Mouse (Mus musculus): Measurements from ENCODE around the gene Zbtb8b. TPM values are rescaled to one million over a fixed set of nuclear protein-coding genes. Genes with fewer than 3 reads are reported as not detected.
"Not testable (repeated sequence)": the region's sequence is repeated elsewhere in the genome, so short reads cannot be mapped to it uniquely, and the experiment has no call there.

Gene Zbtb8b
- 14.2 and 15.8 TPM in 2 replicates for polyA plus RNA-seq (2015; fragmentation: Nextera tagmentation; extraction: Ambion mirVana)

GRCm38 (mm10) chr4:129440340-129441063 is at the start of gene Zbtb8b:
Zbtb8b (minus strand) TSS chr4:129440853.
- peaks cover 33% of the 10 kb centered on the region for H3K27me3 ChIP-seq (replicated peaks)
- H3K9ac ChIP-seq (replicated peaks), result peak within 1 kb of the TSS; percentile 69
- H3K4me3 ChIP-seq (replicated peaks), result peak within 1 kb of the TSS; percentile 70
- ATAC-seq (ENCODE audit: low FRiP score), result peak; percentile 100
- H3K4me2 ChIP-seq, result peak within 1 kb of the TSS; percentile 83
- no peaks in the 10 kb centered on the region for H3K9me3 ChIP-seq (replicated peaks)
- H3K27ac ChIP-seq (replicated peaks), result no peak within 1 kb of the TSS
- 2% methylated on average over 33 of the region's 33 CpGs for WGBS
- no peaks in the 10 kb centered on the region for H3K36me3 ChIP-seq
- peaks cover 19% of the 10 kb centered on the region; the same call in 1 of the 2 replicates for H3K4me1 ChIP-seq

GRCm38 (mm10) chr4:129481090-129481489 is 40.4 kb upstream of the Zbtb8b start:
- H3K36me3 ChIP-seq, result peaks cover 82% of the 10 kb centered on the region
- no peak overlapping the region for H3K4me3 ChIP-seq (replicated peaks)
- H3K9me3 ChIP-seq (replicated peaks), result no peaks in the 10 kb centered on the region
- no peak for ATAC-seq (ENCODE audit: low FRiP score)
- 93% methylated on average over 1 of the region's 1 CpGs for WGBS
- H3K27ac ChIP-seq (replicated peaks), result no peak overlapping the region
- H3K4me2 ChIP-seq, result no peak overlapping the region
- H3K9ac ChIP-seq (replicated peaks), result no peak overlapping the region
- H3K4me1 ChIP-seq, result no peaks in the 10 kb centered on the region
- H3K27me3 ChIP-seq (replicated peaks), result no peaks in the 10 kb centered on the region

- Histone ChIP-seq H3K4me1 (no peaks in the 10 kb centered on the region), H3K4me3 (replicated peaks) (no peak overlapping the region), H3K27me3 (replicated peaks) (no peaks in the 10 kb centered on the region), H3K36me3 (peaks cover 80% of the 10 kb centered on the region), H3K4me2 (no peak overlapping the region), H3K9ac (replicated peaks) (no peak overlapping the region), H3K27ac (replicated peaks) (no peak overlapping the region), H3K9me3 (replicated peaks) (no peaks in the 10 kb centered on the region)
- WGBS, result 100% methylated on average over 3 of the region's 3 CpGs
- no peak for ATAC-seq (ENCODE audit: low FRiP score)
Measured at GRCm38 (mm10) chr4:129479863-129480262, 39.2 kb upstream of the Zbtb8b start.

- H3K9ac ChIP-seq (replicated peaks), result no peak overlapping the region
- ATAC-seq (ENCODE audit: low FRiP score), result no peak
- no peaks in the 10 kb centered on the region for H3K9me3 ChIP-seq (replicated peaks)
- 91% methylated on average over 11 of the region's 11 CpGs for WGBS
- H3K36me3 ChIP-seq, result peaks cover 83% of the 10 kb centered on the region
- no peak overlapping the region for H3K27ac ChIP-seq (replicated peaks)
- H3K27me3 ChIP-seq (replicated peaks), result no peaks in the 10 kb centered on the region
- no peak overlapping the region for H3K4me3 ChIP-seq (replicated peaks)
- H3K4me1 ChIP-seq, result no peaks in the 10 kb centered on the region
- H3K4me2 ChIP-seq, result no peak overlapping the region
Measured at GRCm38 (mm10) chr4:129476047-129476446, 35.4 kb upstream of the Zbtb8b start.

- no peak overlapping the region for H3K9ac ChIP-seq (replicated peaks)
- no peaks in the 10 kb centered on the region for H3K9me3 ChIP-seq (replicated peaks)
- no peak overlapping the region for H3K27ac ChIP-seq (replicated peaks)
- no peak overlapping the region for H3K4me2 ChIP-seq
- H3K4me1 ChIP-seq, result peaks cover 16% of the 10 kb centered on the region
- no peak for ATAC-seq (ENCODE audit: low FRiP score)
- H3K27me3 ChIP-seq (replicated peaks), result no peaks in the 10 kb centered on the region
- H3K4me3 ChIP-seq (replicated peaks), result no peak overlapping the region
- H3K36me3 ChIP-seq, result peaks cover 56% of the 10 kb centered on the region
- WGBS, result 91% methylated on average over 4 of the region's 4 CpGs
Measured at GRCm38 (mm10) chr4:129464286-129464815, 23.7 kb upstream of the Zbtb8b start.

- Histone ChIP-seq H3K27ac (replicated peaks) (no peak overlapping the region), H3K36me3 (peaks cover 47% of the 10 kb centered on the region), H3K4me2 (no peak overlapping the region), H3K4me1 (peaks cover 16% of the 10 kb centered on the region), H3K4me3 (replicated peaks) (no peak overlapping the region), H3K27me3 (replicated peaks) (no peaks in the 10 kb centered on the region), H3K9ac (replicated peaks) (no peak overlapping the region), H3K9me3 (replicated peaks) (no peaks in the 10 kb centered on the region)
- WGBS, result 89% methylated on average over 24 of the region's 24 CpGs
- ATAC-seq (ENCODE audit: low FRiP score), result no peak
Measured at GRCm38 (mm10) chr4:129463097-129464059, 22.7 kb upstream of the Zbtb8b start.

- Histone ChIP-seq H3K4me3 (replicated peaks) (peak overlapping the region; percentile 98), H3K9ac (replicated peaks) (peak overlapping the region; percentile 84), H3K27me3 (replicated peaks) (no peaks in the 10 kb centered on the region), H3K9me3 (replicated peaks) (no peaks in the 10 kb centered on the region), H3K36me3 (peaks cover 34% of the 10 kb centered on the region), H3K4me2 (peak overlapping the region; percentile 81), H3K27ac (replicated peaks) (peak overlapping the region; percentile 77), H3K4me1 (peaks cover 16% of the 10 kb centered on the region)
- no peak for ATAC-seq (ENCODE audit: low FRiP score)
- WGBS, result 38% methylated on average over 3 of the region's 3 CpGs
Measured at GRCm38 (mm10) chr4:129462118-129462517, 21.5 kb upstream of the Zbtb8b start.

GRCm38 (mm10) chr4:129461183-129461960 is 20.7 kb upstream of the Zbtb8b start, which contains the start of gene Bsdc1:
Bsdc1 (plus strand) TSS chr4:129461581.
- ATAC-seq (ENCODE audit: low FRiP score), result peak; percentile 98
- Histone ChIP-seq H3K27ac (replicated peaks) (peak within 1 kb of the TSS; percentile 92), H3K9ac (replicated peaks) (peak within 1 kb of the TSS; percentile 84), H3K4me3 (replicated peaks) (peak within 1 kb of the TSS; percentile 98), H3K9me3 (replicated peaks) (no peaks in the 10 kb centered on the region), H3K4me2 (peak within 1 kb of the TSS; percentile 81), H3K27me3 (replicated peaks) (no peaks in the 10 kb centered on the region), H3K4me1 (peaks cover 16% of the 10 kb centered on the region), H3K36me3 (peaks cover 27% of the 10 kb centered on the region)
- WGBS, result under 1% methylated on average over 46 of the region's 46 CpGs

DNA sequence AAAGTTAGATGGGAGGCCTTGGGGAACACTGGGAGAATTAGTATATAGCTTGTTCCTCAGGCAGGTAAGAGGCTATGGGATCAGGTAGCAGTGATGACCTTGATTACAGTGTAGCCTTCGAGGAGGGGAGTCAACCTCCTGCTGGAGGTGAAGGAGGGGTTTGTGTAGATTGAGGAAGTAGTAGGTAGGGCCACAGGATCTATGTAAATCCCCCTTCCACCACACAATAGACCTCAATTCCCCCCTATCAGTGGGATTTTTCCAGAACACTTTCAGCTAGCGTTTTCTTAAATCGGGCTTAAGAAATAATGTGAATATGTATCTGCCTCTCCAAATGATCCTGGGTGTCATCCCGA is 20.2 kb upstream of the Zbtb8b start:
- H3K4me3 ChIP-seq (replicated peaks), result peak overlapping the region; percentile 98
- no peaks in the 10 kb centered on the region for H3K27me3 ChIP-seq (replicated peaks)
- no peaks in the 10 kb centered on the region for H3K9me3 ChIP-seq (replicated peaks)
- H3K4me2 ChIP-seq, result peak overlapping the region; percentile 67
- peak; percentile 37 for ATAC-seq (ENCODE audit: low FRiP score)
- 0% methylated on average over 4 of the region's 4 CpGs for WGBS
- peak overlapping the region; percentile 66 for H3K9ac ChIP-seq (replicated peaks)
- peak overlapping the region; percentile 92 for H3K27ac ChIP-seq (replicated peaks)
- H3K36me3 ChIP-seq, result peaks cover 21% of the 10 kb centered on the region
- peaks cover 16% of the 10 kb centered on the region for H3K4me1 ChIP-seq

DNA sequence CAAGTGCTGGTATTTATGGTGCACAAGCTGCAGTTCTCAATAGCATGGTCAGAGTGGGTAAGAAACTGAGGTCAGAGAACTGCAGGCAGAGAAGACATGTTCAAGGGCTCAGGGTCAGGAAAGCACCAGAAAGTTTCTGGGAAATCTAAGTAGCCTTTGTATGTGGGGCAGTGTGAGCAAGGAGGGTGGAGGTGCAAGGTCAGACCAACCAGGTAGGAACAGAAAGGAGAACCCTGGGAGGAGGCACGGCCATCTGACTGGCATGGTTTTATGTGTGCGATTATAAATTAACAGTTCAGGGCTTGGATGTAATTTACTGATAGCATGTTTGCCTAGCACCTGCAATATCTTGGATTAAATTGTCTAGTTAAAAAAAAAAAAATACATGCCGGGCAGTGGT is 19.1 kb upstream of the Zbtb8b start:
- H3K4me3 ChIP-seq (replicated peaks), result no peak overlapping the region
- no peak overlapping the region for H3K4me2 ChIP-seq
- WGBS, result 90% methylated on average over 3 of the region's 3 CpGs
- no peak for ATAC-seq (ENCODE audit: low FRiP score)
- peaks cover 16% of the 10 kb centered on the region for H3K4me1 ChIP-seq
- H3K27ac ChIP-seq (replicated peaks), result no peak overlapping the region
- no peaks in the 10 kb centered on the region for H3K9me3 ChIP-seq (replicated peaks)
- no peaks in the 10 kb centered on the region for H3K27me3 ChIP-seq (replicated peaks)
- peaks cover 11% of the 10 kb centered on the region for H3K36me3 ChIP-seq
- no peak overlapping the region for H3K9ac ChIP-seq (replicated peaks)

- not testable (repeated sequence) for H3K4me3 ChIP-seq (replicated peaks); H3K4me1 ChIP-seq; H3K9me3 ChIP-seq (replicated peaks); H3K27me3 ChIP-seq (replicated peaks); H3K27ac ChIP-seq (replicated peaks); H3K9ac ChIP-seq (replicated peaks); ATAC-seq (ENCODE audit: low FRiP score); H3K36me3 ChIP-seq; H3K4me2 ChIP-seq
- WGBS, result 85% methylated on average over 2 of the region's 2 CpGs
Measured at GRCm38 (mm10) chr4:129457311-129457710, 16.7 kb upstream of the Zbtb8b start.

All from neural tube, embryonic 15.5 days (tissue).